Mouse (Mus musculus) C2C12 (cell line): ENCODE results near the gene Clcnkb. TPM values are rescaled to one million over a fixed set of nuclear protein-coding genes. Genes with fewer than 3 reads are reported as not detected.

ENCODE experiments used
- H3K27me3 ChIP-seq: one replicate; pipeline ENCODE4 v1.6.1; 2011; ENCODE audit not compliant: control insufficient read depth, insufficient read depth, insufficient read length
- H3K36me3 ChIP-seq: one replicate; pipeline ENCODE4 v1.6.1; 2011; ENCODE audit not compliant: control insufficient read depth, insufficient read depth
- H3K4me3 ChIP-seq: one replicate; pipeline ENCODE4 v1.5.1; 2011; ENCODE audit warnings: mild to moderate bottlenecking, control low read depth; ENCODE audit not compliant: poor library complexity, insufficient read depth, severe bottlenecking
- H3K79me2 ChIP-seq: one replicate; pipeline ENCODE4 v1.6.1; 2011; ENCODE audit not compliant: control insufficient read depth, insufficient read depth
- H3K79me3 ChIP-seq: one replicate; pipeline ENCODE4 v1.6.1; 2011; ENCODE audit warnings: low read depth, control low read depth
- H3ac ChIP-seq: one replicate; pipeline ENCODE3; 2011; ENCODE audit warnings: low read depth; ENCODE audit not compliant: control insufficient read depth, insufficient read length
- CEBPB ChIP-seq: IDR thresholded peaks from one replicate; pipeline ENCODE4 v1.6.1; 2011; ENCODE audit warnings: low read depth, mild to moderate bottlenecking, control low read depth, moderate library complexity
- CTCF ChIP-seq: IDR thresholded peaks from one replicate; pipeline ENCODE4 v1.5.1; 2011; ENCODE audit not compliant: control insufficient read depth, insufficient read depth, insufficient read length
- FOSL1 ChIP-seq: IDR thresholded peaks from one replicate; pipeline ENCODE4 v1.8.0; 2011; ENCODE audit warnings: mild to moderate bottlenecking, low read length; ENCODE audit not compliant: poor library complexity, insufficient read depth, severe bottlenecking
- MAX ChIP-seq: IDR thresholded peaks from one replicate; pipeline ENCODE4 v1.6.1; 2011; ENCODE audit warnings: mild to moderate bottlenecking, control low read depth
- MYOD1 ChIP-seq: IDR thresholded peaks from one replicate; pipeline ENCODE4 v1.6.1; 2011; ENCODE audit warnings: low read depth; ENCODE audit not compliant: control insufficient read depth, insufficient read length
- MYOG ChIP-seq: IDR thresholded peaks from one replicate; pipeline ENCODE4 v1.6.1; 2011; ENCODE audit not compliant: control insufficient read depth, insufficient read length; ENCODE audit errors: extremely low read depth
- USF1 ChIP-seq: IDR thresholded peaks from one replicate; pipeline ENCODE4 v1.6.1; 2011; ENCODE audit warnings: low read depth, mild to moderate bottlenecking, control low read depth, moderate library complexity
- polyA plus RNA-seq: library from polyadenylated mRNA; unstranded; fragments of >200 nt; fragmentation: generic; extraction: Trizol; gene quantifications from one replicate; pipeline ENCODE4 v1.2.1, GENCODE M21; 2012; ENCODE audit warnings: missing spikeins

The Clcnkb gene
- polyA plus RNA-seq, 1 experiment = not detected

- TF ChIP-seq CEBPB (no peak), MAX (no peak), FOSL1 (no peak), USF1 (no peak), CTCF (no peak), MYOG (no peak), MYOD1 (no peak)
- Histone ChIP-seq H3K27me3 (no peaks in the 10 kb centered on the region), H3K79me2 (peaks cover 50% of the 10 kb centered on the region), H3ac (peak within 1 kb of the TSS; percentile 90), H3K4me3 (peak within 1 kb of the TSS; percentile 80), H3K36me3 (peaks cover 34% of the 10 kb centered on the region), H3K79me3 (peaks cover 23% of the 10 kb centered on the region)
These were observed 28.9 kb upstream of the Clcnkb start, which contains the start of gene Zbtb17 for GRCm38 (mm10) chr4:141444451-141445327. Gene Zbtb17, plus strand, starts transcription at chr4:141444654.

- peaks cover 25% of the 10 kb centered on the region for H3K36me3 ChIP-seq
These were observed 28.0 kb upstream of the Clcnkb start for GRCm38 (mm10) chr4:141443641-141444429.

GRCm38 (mm10) chr4:141440877-141441276 lies 25.1 kb upstream of the Clcnkb start:
- Histone ChIP-seq H3K79me3 (peaks cover 10% of the 10 kb centered on the region), H3K27me3 (no peaks in the 10 kb centered on the region), H3K36me3 (no peaks in the 10 kb centered on the region), H3K79me2 (peaks cover 15% of the 10 kb centered on the region), H3K4me3 (no peak overlapping the region), H3ac (no peak overlapping the region)
- no peak for TF ChIP-seq CTCF
- TF ChIP-seq CEBPB = no peak
- no peak for TF ChIP-seq MAX
- no peak for TF ChIP-seq MYOD1
- TF ChIP-seq MYOG = no peak
- no peak for TF ChIP-seq FOSL1
- TF ChIP-seq USF1 = no peak

More at GRCm38 (mm10) chr4:141443641-141444429, 28.0 kb upstream of the Clcnkb start:
- Histone ChIP-seq H3K27me3 (no peaks in the 10 kb centered on the region), H3ac (peak overlapping the region; percentile 67), H3K4me3 (peak overlapping the region; percentile 80), H3K79me3 (peaks cover 22% of the 10 kb centered on the region), H3K79me2 (peaks cover 41% of the 10 kb centered on the region)
- TF ChIP-seq MYOG (no peak), MAX (no peak), MYOD1 (no peak), FOSL1 (no peak), CTCF (no peak), USF1 (no peak), CEBPB (no peak)

- H3K36me3 ChIP-seq = no peaks in the 10 kb centered on the region
- no peaks in the 10 kb centered on the region for H3K79me3 ChIP-seq
- no peaks in the 10 kb centered on the region for H3K79me2 ChIP-seq
- no peaks in the 10 kb centered on the region for H3K27me3 ChIP-seq
- TF ChIP-seq MYOG (no peak), CEBPB (no peak), CTCF (no peak), MYOD1 (no peak), USF1 (no peak), MAX (no peak), FOSL1 (no peak)
- no peak overlapping the region for H3K4me3 ChIP-seq
- no peak overlapping the region for H3ac ChIP-seq
These were observed 23.4 kb upstream of the Clcnkb start for GRCm38 (mm10) chr4:141439083-141439803.

GRCm38 (mm10) chr4:141435974-141436373 lies 20.2 kb upstream of the Clcnkb start, which contains the start of gene Srarp:
Gene Srarp, minus strand, starts transcription at chr4:141436105.
- Histone ChIP-seq H3K36me3 (no peaks in the 10 kb centered on the region), H3K4me3 (no peak within 1 kb of the TSS), H3K27me3 (no peaks in the 10 kb centered on the region), H3K79me3 (no peaks in the 10 kb centered on the region), H3K79me2 (no peaks in the 10 kb centered on the region), H3ac (no peak within 1 kb of the TSS)
- TF ChIP-seq FOSL1 (no peak), MYOG (no peak), MAX (no peak), USF1 (no peak), CEBPB (no peak), MYOD1 (no peak), CTCF (no peak)
